Mouse (Mus musculus) cerebellum, postnatal 25 days (tissue): ENCODE measurements at regions not wholly inside any gene's neighbourhood (a gene's known extent, or its start where the extent isn't known, plus 50 kb on each side); places are given as distances from the start of the nearest gene placed in this dataset.

Experiments
- DNase-seq, 2 experiments: peaks; one replicate each; pipeline ENCODE4 v3.0.0; 2021; ENCODE audit warnings: mixed read lengths in 2 of 2

- DNase-seq, result no peak
Measured at GRCm38 (mm10) chr14:102880658-102881083, 101.8 kb downstream of the Kctd12 start.

- no peak for DNase-seq
Measured at GRCm38 (mm10) chr14:102878572-102878971, 103.9 kb downstream of the Kctd12 start.

- no peak for DNase-seq
Measured at GRCm38 (mm10) chr14:102868160-102868559, 114.3 kb downstream of the Kctd12 start.

- no peak for DNase-seq
Measured at GRCm38 (mm10) chr14:102867697-102868096, 114.7 kb downstream of the Kctd12 start.

GRCm38 (mm10) chr14:102866511-102866910 lies 115.9 kb downstream of the Kctd12 start:
- no peak for DNase-seq

GRCm38 (mm10) chr14:102861694-102862093 lies 120.7 kb downstream of the Kctd12 start:
- DNase-seq, result peak in 1 of 2 experiments; percentile 24

- DNase-seq, result no peak
Measured at GRCm38 (mm10) chr14:102859361-102859871, 123.0 kb downstream of the Kctd12 start.

- peak in 1 of 2 experiments; percentile 15 for DNase-seq
Measured at GRCm38 (mm10) chr14:102855264-102855840, 127.1 kb downstream of the Kctd12 start.

- no peak for DNase-seq
Measured at GRCm38 (mm10) chr14:102843700-102844099, 138.7 kb downstream of the Kctd12 start.

- no peak for DNase-seq
Measured at GRCm38 (mm10) chr14:102837602-102838001, 144.8 kb downstream of the Kctd12 start.

GRCm38 (mm10) chr14:102835118-102835769 lies 147.2 kb downstream of the Kctd12 start:
- no peak for DNase-seq

GRCm38 (mm10) chr14:102828442-102828841 lies 154.0 kb downstream of the Kctd12 start:
- no peak for DNase-seq

GRCm38 (mm10) chr14:102827756-102828384 lies 154.6 kb downstream of the Kctd12 start:
- DNase-seq, result no peak

GRCm38 (mm10) chr14:102825525-102825924 lies 156.9 kb downstream of the Kctd12 start:
- DNase-seq, result no peak

- DNase-seq, result no peak
Measured at GRCm38 (mm10) chr14:102820663-102821062, 161.8 kb downstream of the Kctd12 start.

- no peak for DNase-seq
Measured at GRCm38 (mm10) chr14:102811678-102812081, 170.8 kb downstream of the Kctd12 start.

GRCm38 (mm10) chr14:102811022-102811421 lies 171.4 kb downstream of the Kctd12 start:
- no peak for DNase-seq

- DNase-seq, result no peak
Measured at GRCm38 (mm10) chr14:102810121-102810921, 172.1 kb downstream of the Kctd12 start.

GRCm38 (mm10) chr14:102805936-102806923 lies 176.2 kb downstream of the Kctd12 start:
- DNase-seq, result peak in 1 of 2 experiments; percentile 16

GRCm38 (mm10) chr14:102795676-102796075 lies 186.8 kb downstream of the Kctd12 start:
- DNase-seq, result no peak

GRCm38 (mm10) chr14:102794898-102795297 lies 187.5 kb downstream of the Kctd12 start:
- peak in 1 of 2 experiments; percentile 9 for DNase-seq

- DNase-seq, result no peak
Measured at GRCm38 (mm10) chr14:102793753-102794152, 188.7 kb downstream of the Kctd12 start.
